Mouse (Mus musculus): Measurements from ENCODE around the gene Ctu2.

Ctu2 gene

DNA sequence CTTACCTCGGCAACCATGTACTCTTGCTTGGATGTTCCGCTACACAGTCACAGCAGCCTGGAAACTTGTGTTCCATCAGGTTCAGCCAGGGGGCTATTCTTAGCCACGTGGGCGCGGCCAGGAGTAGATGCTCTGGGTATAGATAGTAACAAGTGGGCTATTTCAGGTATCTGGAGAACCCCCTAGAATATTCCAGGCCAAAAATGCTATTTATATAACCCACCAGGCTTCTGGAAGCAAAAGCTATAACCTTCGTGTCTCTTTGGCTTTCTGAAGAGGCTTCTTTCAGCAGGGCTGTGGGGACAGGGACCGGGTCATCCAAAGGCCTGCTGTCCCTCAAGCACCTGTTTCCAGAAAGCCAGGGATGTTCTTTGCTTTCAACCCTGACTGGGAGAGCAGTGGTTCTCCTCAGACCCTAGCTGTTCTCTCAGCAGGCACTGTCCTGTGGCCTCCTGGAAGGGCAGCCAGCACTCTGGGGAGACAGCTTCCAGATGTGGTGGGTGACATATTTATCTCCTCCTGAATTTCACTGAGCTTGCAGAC, 24.7 kb upstream of the Ctu2 start:
- DNase-seq: no peak

DNA sequence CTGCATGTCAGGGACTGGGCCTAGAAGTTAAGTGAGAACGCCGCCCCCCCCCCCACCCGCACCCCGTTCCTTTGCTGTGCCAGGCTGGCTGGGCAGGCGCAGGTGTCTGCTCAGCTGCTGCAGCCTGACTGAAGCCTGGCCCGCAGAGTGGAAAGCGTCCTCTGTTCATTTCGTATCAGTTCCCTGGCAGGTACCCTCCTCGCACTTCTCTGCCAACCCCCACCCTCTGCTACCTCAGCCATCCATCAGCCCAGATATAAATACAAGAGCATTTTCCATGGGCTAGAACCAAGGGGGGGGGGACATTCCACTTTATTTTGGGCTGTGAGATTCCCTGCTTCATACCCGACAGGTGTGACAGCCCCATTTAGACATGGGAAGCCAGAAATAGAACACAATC, 23.8 kb upstream of the Ctu2 start:
- no peak for DNase-seq

DNA sequence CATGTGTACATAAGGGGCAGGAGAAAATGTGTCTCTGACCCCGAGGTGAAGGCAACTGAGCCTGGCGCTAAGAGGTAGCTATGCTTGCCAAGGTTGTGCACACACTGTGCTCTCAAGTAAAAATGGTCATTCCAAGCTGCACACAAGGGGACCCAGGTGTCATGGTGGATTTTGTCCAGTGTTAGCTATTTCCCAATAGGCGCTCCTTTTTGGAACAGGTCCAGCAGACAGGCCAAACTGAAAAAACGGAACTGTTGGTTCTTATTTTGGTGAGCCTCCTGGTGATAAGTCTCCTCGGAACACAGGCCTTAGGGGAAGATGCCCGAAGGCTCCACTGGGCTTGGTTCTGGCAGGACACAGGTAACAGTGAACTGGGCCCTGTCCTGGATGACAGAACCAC, 21.5 kb upstream of the Ctu2 start:
- DNase-seq: no peak

DNA sequence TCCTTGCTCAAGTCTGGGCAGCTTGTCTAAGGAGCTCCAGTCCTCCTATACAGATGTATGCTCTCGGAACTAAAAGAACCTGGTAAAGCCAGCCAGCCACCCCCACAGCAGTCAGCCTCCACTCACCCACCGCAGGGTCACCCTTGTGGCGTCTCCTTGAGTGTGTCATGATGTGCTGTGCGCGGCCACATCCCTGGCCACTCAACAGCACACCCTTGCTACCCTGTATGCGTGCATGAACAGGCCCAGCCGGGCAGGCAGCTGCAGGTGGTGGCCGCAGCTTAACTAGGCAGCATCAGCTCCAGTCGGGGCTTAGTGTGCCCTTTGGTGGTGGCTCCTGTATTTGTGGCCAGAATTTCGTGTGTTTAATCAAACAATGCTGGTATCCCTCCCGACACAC, 18.8 kb upstream of the Ctu2 start:
- DNase-seq: no peak

DNA sequence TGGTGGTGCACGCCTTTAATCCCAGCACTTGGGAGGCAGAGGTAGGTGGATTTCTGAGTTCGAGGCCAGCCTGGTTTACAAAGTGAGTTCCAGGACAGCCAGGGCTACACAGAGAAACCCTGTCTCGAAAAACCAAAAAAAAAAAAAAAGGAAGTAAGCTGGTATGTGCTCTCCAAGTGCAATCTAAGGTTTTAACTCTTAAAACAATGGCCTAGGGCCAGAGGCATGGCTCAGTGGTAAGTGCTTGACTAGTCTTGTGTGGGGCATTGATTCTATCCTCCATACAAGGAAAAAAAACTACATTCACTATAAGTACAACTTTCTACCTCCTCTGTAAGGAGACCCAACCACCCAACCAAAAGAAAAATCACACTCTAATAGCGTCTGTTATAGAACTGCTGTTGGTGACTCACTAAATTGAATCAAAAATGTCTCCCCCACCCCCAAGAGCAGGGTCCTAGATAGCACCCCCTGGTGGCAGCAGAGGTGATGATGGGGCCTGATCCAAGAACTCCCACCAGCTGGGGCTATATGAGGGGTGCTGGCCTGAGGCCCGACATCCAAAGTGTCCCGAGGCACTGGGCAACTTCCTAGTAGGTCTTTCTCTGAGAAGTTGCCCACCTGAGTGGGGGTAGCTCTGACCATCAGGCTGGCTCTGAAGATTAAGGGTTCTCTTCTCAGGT, 16.6 kb upstream of the Ctu2 start:
- DNase-seq: no peak

DNA sequence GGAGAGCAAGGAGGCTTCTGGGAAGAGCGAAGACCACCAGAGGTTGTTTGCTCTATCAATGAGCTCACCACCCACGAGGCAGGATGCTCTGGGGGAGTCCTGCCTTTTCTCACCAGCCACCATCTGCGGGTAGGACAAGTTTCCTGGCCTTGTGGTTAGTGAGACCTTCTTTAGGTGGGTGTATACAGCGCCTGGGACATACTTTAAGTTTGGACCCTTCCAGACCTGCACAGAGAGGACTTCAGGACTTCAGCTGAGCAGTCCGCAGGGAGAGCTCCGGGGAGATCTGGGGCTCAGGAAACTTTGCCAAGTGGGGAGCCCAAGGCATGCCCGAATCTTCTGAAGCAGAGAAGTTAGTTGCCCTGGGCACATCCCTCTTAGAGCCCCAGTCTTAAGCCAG, 16.0 kb upstream of the Ctu2 start:
- DNase-seq: no peak

DNA sequence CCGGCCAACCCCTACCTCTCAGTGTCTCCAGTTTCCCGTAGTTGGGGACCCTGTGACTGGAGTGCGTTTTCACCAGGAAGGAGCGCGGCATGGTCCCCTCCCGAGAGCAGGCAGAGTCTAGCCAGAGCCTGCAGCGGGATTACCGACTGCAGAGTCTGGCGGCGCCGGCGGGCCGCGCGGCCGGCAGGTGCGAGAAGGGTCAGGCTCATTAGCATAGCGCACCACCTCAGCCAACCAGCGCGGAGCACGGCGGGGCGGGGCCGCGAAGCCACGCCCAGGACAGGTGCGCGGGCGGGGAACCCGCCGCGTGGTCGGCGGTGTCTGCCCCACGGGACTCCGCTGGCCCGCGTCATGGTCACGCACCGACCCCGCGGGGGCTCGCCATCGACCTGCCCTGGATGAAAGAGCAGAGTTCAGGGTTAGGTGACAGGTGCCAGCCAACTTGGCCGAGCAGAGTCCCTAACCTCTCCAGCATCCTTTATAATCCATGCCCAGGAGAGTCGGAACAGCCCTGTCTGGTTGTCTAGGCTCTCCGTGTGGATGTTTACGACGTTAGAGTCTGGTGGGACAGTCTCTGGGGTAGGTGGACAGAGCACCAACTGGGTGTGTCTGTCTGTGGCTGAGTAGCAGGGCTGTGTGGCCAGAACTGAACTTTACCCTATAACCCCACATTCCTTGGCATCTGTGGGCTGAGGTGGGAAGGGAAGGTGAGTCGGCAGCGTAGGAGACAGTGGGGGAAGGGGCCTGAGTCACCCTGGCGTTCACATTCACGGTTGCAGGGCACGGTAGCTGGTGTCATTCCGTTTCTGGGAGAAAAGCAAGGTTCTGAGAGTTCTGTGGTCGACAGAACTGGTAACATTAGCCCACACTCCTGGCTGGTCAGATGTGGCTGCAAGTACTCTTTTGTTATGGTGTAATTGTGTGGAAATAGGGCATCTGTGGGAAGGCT, 15.1 kb upstream of the Ctu2 start, which contains the start of gene Snai3:
Snai3 (minus strand) TSS at position 210 of the 949 bp plus-strand sequence.
- peak; percentile 78 for DNase-seq

DNA sequence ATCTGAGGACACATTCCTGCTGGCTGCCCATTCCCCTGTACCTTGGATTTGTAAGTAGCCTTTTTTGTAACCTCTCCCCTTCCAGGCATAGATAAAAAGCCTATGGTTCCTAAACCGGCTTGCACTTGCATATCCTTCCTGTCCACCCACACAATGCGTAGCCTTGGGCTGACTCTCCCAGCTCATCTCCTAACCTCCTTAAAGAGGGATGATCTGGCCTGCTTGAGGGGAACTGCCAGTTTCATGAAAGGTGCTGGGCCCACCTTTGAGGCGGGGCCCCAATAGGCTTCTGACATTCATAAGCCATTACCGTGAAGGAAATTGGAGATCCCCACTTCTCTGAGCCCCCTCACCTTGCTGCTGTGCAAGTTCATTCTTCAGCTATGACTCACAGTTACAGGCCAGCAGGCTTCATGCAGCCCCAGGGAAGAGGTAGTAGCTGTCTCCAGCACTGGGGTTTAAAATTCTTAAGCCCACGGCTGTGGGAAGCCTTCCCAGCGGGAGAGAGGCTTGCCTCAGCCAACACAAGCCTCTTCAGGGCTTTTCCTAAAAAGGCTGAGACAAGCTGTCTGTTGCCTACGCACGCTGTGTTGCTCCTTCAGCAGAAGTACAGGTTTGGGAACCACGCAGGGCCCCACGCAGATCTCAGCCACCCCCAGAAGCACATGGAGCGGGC, 14.3 kb upstream of the Ctu2 start:
- DNase-seq: no peak

DNA sequence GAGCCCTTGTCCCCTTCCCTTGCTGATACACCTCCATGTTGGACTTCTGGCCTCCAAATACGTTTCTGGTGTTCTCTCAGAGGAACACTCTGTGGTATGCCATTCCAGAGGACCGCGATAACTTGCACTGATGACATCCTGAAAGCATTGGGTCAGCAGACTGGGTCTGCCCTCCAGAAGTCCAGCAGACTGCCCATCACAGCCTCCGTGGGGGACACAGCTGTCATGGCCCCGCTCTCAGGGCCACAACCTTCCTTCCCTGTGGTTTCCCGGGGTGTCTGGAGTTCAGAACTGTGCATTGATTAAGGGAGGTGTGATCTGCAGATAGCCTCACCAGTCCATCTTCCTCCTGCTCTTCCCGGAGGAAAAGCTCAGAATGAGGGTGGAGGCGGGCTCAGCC, 13.4 kb upstream of the Ctu2 start:
- DNase-seq: no peak

DNA sequence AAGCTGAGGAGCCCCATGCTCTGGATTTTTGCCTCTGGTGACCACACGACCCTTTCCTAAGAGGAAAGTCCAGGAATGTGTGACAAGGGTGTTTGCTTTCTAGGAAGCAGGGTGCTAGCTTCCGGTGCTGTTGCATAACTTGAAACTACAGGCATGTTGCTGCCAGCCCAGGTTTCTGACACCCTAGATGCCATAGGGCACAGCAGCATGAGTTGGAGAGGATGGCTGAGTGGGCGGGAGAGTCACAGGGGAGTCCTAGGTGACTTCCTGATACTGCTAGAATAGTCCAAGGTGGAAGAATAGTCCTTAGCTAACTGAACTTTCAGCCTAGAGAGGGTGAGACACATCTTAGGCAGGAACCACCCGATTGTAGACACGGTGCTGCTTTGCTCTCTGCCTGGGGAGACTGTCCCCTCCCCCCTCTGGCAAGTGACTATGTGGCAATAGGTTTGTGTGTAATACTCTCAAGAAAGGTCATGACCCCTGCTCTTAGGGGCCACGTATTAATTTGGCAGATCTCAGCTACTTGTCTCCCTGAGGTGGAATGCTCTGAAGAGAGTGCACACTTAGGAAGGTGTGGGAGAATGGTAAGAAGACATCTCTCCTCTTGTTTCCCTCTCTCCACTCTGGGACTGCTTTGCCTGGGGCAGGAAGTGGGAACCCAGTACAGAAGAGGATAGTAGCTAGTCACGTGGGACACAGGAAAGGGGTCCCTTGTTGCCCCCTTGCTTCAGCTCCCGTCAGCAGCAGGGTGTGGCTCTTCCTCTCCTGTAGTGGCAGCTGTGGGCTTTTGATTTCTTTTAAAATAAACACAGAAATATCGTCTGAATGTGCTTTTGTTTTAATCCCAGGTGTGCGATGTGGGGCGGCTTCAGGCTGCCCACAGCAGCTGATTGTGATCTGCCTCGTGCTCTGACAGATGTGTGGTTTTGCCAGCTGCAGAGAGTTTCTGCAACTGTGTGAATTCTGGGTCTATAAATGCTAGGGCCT, 12.0 kb upstream of the Ctu2 start:
- DNase-seq: no peak

DNA sequence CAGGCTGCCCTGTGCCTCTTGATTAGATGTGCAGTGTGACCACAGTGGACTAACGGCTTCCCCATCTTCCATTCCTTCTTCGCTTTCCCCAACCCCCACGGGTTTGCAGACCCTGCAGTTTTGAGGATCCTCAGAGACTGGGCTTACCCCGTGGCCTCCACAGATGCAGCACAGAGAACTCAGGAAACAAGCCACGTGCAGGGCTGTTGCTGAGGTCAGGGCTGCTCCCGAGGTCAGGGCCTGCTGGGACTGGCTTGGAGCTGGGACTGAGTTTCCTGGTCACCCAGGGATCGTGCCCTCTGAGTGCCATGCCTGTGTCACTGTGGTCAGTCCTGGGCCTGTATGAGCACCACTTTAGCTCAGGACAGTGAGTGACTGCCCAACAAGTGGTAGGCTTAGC, 11.0 kb upstream of the Ctu2 start:
- DNase-seq: no peak

DNA sequence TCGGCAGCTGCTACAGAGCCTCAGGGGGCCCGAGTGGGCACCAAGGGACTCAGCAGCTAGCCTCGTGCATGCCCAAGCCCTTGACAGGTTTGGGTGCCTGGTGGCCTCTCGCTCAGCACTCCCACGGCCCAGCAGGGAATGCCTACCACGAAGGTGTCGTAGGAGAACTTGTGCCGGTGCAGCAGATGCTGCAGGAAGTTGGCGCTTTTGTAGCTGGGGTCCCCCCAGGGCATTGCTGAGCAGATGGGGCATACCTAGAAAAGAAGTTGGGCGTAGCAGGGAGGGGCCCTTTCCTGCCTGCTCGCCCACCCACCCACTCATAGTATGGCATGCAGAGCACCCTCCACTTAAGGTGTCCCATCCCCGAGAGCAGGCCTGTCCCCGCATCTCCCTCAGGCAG, 8.1 kb upstream of the Ctu2 start:
- DNase-seq: no peak

DNA sequence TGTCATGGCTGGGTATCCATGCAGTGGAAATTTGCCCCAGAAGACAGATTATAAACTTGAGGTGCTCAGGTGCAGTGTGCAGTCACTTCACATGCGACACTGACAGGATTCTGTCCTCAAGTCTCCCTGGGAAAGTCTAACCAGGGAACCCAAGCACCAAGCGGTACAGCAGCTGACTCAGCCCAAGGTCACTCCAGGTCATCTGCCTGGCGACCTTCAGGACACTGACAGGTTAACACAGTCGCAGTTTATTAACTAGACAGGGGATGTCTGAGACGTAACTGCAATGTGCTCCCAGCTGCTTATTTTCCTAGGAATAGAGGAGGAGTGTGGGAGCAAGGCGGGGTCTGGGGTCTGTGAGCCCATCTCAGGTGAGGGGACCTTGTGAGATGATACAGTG, 6.5 kb upstream of the Ctu2 start:
- DNase-seq: no peak

DNA sequence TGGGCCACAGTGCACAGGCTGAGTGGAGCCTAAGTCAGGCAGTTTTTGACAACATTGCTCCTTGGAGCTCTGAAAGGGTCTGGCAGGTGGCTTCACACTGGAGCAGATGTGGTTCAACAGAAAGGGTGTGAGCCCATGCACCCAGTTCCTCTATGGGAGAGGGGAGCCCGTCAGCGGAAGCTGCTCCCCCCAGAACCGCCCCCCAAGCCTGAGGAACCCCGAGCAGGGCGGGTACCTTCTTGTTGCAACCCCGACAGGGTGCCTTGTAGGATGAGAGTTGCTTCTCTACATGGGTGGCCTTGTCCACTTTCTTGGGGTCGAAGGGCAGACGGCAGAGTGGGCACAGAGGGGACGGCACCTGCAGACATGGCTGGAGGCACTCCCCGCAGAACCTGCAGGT, 6.0 kb upstream of the Ctu2 start:
- no peak for DNase-seq

DNA sequence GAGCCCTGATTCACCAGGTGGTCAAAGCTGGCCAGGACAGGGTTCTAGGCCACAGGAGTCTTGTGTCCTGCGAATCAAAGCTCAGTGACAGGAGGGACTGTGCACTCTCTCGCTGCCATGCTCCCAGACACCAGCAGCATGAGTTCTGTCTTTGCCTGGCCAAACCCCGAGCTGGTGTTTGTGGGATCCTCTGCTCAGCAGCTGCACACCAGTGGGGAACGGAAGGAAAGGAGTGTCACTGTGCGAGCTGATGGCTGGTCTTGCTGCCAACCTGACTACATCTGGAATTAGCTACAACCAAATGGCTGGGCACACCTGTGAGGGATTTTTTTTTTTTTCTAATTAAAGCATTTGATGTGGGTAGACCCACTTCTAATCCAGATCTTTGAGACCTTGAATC, 5.3 kb upstream of the Ctu2 start:
- DNase-seq: no peak

DNA sequence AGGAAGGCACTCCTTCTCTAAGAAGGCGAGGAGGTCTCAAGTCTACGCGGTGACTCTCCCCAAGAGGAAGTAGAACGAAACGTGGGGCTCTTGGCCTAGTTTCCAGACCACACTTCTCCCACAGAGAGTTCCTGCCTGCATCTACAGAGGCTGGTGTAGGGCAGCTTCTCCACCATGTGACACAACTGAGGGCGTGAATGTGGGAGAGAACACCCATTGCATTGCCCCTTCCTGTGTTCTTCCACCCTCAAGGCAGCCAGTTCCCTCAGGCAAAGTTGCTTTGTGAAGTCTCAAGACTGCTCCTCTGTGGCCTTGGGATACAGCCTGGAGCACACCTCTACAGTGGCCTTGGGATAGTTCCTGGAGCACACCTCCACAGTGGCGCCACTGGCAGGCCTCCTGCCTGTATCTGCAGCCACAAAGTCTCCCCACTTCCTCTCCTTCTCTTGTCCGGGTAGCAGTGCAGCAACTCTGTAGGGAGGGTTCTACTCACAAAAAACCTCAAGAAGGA, 2.0 kb upstream of the Ctu2 start:
- peak; percentile 16 for DNase-seq

DNA sequence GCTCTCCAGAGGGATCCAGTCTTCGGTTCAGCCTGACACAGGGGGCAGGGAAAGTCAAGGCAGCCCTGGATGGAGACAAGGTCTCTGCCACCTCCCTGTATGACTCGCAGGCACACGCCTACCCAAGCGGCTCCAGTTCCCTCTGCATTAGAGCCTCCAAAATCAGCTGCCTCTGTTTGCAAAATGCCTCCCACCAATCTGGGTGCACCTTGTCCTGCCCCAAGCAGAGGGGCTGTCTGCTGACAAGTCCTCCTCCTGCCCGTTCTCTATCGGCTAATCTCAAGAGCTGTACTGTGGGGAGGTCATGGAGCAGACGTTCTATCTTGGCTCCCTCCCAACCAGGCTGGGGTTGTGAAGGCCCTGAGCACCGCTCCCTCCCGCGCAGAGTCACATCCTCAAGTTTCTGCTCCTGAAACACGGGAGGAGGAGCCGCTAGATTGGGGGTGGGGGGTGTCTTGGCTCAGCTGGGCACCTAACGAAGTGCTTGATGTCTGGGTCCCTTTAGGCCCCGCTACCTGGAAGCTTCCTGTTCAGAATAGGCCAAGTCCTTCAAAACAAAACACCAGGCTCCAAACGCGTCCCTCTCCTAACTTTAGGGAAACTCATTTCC, 887 bp upstream of the Ctu2 start:
- DNase-seq: peak; percentile 69

DNA sequence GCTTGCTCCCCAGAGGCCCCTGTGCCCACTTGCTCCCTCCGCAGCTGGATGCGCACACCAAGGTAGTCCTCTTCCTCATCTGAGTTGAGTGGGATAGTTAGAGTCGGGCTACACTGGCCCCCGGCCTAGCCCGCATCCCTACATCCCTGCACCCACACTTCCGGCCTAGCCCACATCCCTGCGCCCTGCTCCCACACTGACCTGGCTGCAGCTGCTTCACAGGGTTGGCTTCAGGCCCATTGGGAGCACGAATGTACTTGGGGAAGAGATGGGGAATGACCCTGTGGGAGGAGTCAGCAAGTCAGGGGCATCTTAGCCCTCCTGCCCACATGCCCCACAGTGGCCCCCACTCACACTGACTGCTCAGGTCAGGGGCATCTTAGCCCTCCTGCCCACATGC, 6.5 kb downstream of the Ctu2 start:
- peak; percentile 19 for DNase-seq

DNA sequence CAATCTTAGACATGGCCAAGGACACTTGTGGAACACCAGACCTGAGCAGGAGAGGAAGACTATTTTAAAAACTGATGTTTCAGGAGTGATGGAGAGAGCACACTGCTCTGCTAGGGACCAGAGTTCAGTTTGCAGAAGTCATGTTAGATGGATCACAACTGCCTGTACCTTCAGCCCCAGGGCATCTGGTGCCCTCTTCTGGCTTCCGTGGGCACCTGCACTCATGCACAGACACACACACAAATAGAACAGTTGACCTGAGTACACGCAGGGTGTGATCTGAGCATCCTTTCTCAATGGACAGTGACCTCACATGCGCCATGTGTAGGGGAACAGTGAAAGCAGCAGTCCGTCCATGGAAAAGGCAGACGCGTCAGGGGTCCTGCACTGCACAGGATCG, 7.9 kb downstream of the Ctu2 start:
- no peak for DNase-seq

DNA sequence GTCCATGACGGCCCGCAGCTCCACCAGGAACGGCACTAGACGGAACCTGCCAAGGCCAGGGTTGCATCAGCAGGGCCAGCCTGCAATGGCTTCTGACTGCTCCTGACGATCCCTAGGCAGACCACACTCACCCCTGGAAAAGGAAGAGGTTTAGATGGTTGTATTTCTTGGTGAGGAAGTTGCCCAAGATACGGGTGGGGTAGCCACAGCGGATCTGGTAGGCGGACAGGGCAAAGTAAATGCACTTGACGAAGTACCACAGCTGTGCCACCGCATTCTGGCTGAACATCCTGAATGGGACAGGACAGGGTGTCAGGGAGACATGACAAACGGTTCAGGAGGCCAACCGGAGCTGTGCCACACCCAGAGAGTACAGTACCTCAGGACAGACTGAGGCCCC, 8.9 kb downstream of the Ctu2 start:
- no peak for DNase-seq

DNA sequence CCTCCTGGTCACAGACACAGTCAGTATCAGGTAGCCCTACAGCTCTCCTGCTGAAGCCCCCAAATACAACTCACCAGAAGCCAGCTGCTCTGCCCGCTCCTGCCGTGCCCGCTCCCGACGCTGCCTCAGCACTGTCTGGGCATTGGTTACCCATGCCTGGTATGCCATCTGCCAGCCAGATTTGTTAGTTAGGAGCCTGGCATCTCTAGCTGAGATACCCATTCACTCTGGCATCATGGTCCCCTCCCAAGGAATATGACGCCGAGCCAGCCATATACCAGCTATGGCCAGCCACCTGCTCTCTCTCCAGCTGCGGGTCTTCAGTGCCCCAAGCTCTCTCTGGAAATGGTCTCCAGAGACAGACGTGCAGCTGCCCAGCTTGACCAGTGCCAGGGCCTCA, 12.4 kb downstream of the Ctu2 start:
- DNase-seq: no peak

Measured in cerebellum, adult 9-11 months (tissue).